In the genomic region with DNA sequence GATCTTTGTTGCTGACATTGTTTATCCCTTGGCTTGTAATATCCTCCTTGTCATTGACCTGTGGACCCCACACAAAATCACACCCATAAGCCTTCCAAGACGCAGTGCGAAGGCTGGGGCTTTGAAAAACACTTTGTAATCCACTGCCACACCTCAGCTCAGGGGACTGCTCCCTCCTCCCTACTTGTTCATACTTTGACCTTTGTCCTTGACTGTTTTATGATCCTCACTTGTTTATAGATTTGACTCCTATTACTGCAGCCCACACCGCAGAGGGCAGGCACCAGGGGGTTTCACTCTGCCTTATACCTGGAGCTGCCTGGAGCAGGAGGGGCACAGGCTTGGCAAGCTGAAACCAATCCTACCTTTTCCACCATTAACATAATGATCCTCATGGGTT, we compare ENCODE assay signal across 23 mouse cellular contexts. TPM values are rescaled to one million over a fixed set of nuclear protein-coding genes. Genes with fewer than 3 reads are reported as not detected.
DNase-seq lines count a peak whose midpoint lies in the region; ATAC-seq and TF ChIP-seq lines count a peak whose summit lies in the region.
"Had no signal": no experiment of that assay in that cellular context is flagged by ENCODE, and none has a peak within 500 bp of the region (broad histone marks: within the 10 kb centered on the region; RNA-seq: fewer than 3 reads in every experiment).

No protein-coding gene starts in this region.

- no peak overlapping the region for H3K4me3 ChIP-seq in limb, embryonic 12.5 days (replicated peaks)
- no peak overlapping the region for H3K4me3 ChIP-seq in limb, embryonic 10.5 days
- H3K4me3 ChIP-seq in kidney, adult 2 months (ENCODE audit: insufficient read depth, low read depth, low read length), result no peak overlapping the region
- no peak overlapping the region for H3K4me3 ChIP-seq in midbrain, embryonic 16.5 days (ENCODE audit: low read depth, low read length)
- H3K4me3 ChIP-seq: embryonic facial prominence, embryonic 12.5 days; erythroblast, embryonic 14.5 days; heart, adult 2 months; liver, embryonic 15.5 days; midbrain, embryonic 10.5 days had no signal

- TF ChIP-seq CTCF in kidney, adult 2 months (conservative IDR thresholded peaks at IDR 0.05; ENCODE audit: insufficient read depth, insufficient read length, low read depth, low read length), result no peak

- no peak for TF ChIP-seq POLR2A in kidney, adult 2 months (IDR thresholded peaks at IDR 0.05; ENCODE audit: low read depth, low read length)

- 20% methylated on average over 3 of the region's 3 CpGs for WGBS in limb, embryonic 12.5 days
- 33% methylated on average over 3 of the region's 3 CpGs for WGBS in limb, embryonic 10.5 days
- WGBS in kidney, adult 2 months, result 31% methylated on average over 3 of the region's 3 CpGs
- WGBS in midbrain, embryonic 16.5 days, result 63% methylated on average over 3 of the region's 3 CpGs

- DNase-seq in limb, embryonic 10.5 days (ENCODE audit: low spot score), result no peak
- DNase-seq in kidney, adult 2 months, result peak; percentile 83
- DNase-seq in kidney, postnatal 10 days, result peak; percentile 26
- peak; percentile 27 for DNase-seq in yolk sac, embryonic 10.5 days (ENCODE audit: low spot score)
- DNase-seq in cerebellum, adult 11-12 months, result no peak
- no peak for DNase-seq in heart, postnatal 10 days
- DNase-seq: B cell, adult 2 months; cerebellum, adult 2 months; gastrocnemius, postnatal 14 days; heart, adult 2 months; right cerebral cortex, postnatal 25 days had no signal

- H3K27me3 ChIP-seq in limb, embryonic 12.5 days, result no peaks in the 10 kb centered on the region; the same call in 1 of the 2 replicates
- H3K27me3 ChIP-seq in limb, embryonic 10.5 days (ENCODE audit: low read depth, poor library complexity, severe bottlenecking), result no peaks in the 10 kb centered on the region
- H3K27me3 ChIP-seq in kidney, adult 2 months (replicated peaks; ENCODE audit: control insufficient read depth, insufficient read depth, low read length), result no peaks in the 10 kb centered on the region
- no peaks in the 10 kb centered on the region for H3K27me3 ChIP-seq in midbrain, embryonic 16.5 days (ENCODE audit: control insufficient read depth, insufficient read depth, low read depth, low read length)
- H3K27me3 ChIP-seq: embryonic facial prominence, embryonic 12.5 days; liver, embryonic 15.5 days had no signal

- no peak overlapping the region for H3K9ac ChIP-seq in limb, embryonic 12.5 days (replicated peaks)
- H3K9ac ChIP-seq in midbrain, embryonic 16.5 days (ENCODE audit: low read depth, low read length), result no peak overlapping the region
- H3K9ac ChIP-seq: embryonic facial prominence, embryonic 12.5 days; hindbrain, embryonic 14.5 days; liver, embryonic 15.5 days had no signal

- no peak overlapping the region for H3K4me2 ChIP-seq in limb, embryonic 12.5 days
- H3K4me2 ChIP-seq in midbrain, embryonic 16.5 days (ENCODE audit: low read length), result no peak overlapping the region
- H3K4me2 ChIP-seq: embryonic facial prominence, embryonic 12.5 days; hindbrain, embryonic 14.5 days; liver, embryonic 15.5 days had no signal

- ATAC-seq in limb, embryonic 12.5 days (ENCODE audit: insufficient number of reproducible peaks, insufficient read depth, low FRiP score, low TSS enrichment, low read depth), result no peak
- no peak for ATAC-seq in midbrain, embryonic 16.5 days
- ATAC-seq: forebrain, embryonic 14.5 days had no signal

- H3K27ac ChIP-seq in limb, embryonic 12.5 days, result 0 out of 2 replicates have a peak overlapping the region, but pooled peaks have one; percentile 23
- H3K27ac ChIP-seq in limb, embryonic 10.5 days, result no peak overlapping the region
- H3K27ac ChIP-seq in kidney, adult 2 months (ENCODE audit: insufficient read depth, low read depth, low read length), result peak overlapping the region; percentile 95
- H3K27ac ChIP-seq in midbrain, embryonic 16.5 days (ENCODE audit: low read length), result no peak overlapping the region
- H3K27ac ChIP-seq: embryonic facial prominence, embryonic 12.5 days; heart, adult 2 months; hindbrain, embryonic 14.5 days; liver, embryonic 15.5 days; macrophage; midbrain, embryonic 10.5 days had no signal

- H3K9me3 ChIP-seq in limb, embryonic 12.5 days, result no peaks in the 10 kb centered on the region
- H3K9me3 ChIP-seq in limb, embryonic 10.5 days (replicated peaks), result no peaks in the 10 kb centered on the region
- H3K9me3 ChIP-seq in midbrain, embryonic 16.5 days (replicated peaks; ENCODE audit: control insufficient read depth, low read length, poor library complexity, severe bottlenecking), result no peaks in the 10 kb centered on the region
- H3K9me3 ChIP-seq: embryonic facial prominence, embryonic 12.5 days; liver, embryonic 15.5 days; midbrain, embryonic 10.5 days had no signal

- no peaks in the 10 kb centered on the region for H3K36me3 ChIP-seq in limb, embryonic 12.5 days
- no peaks in the 10 kb centered on the region for H3K36me3 ChIP-seq in limb, embryonic 10.5 days
- H3K36me3 ChIP-seq in kidney, adult 2 months (ENCODE audit: control insufficient read depth, insufficient read depth, low read length), result no peaks in the 10 kb centered on the region
- H3K36me3 ChIP-seq in midbrain, embryonic 16.5 days (ENCODE audit: control insufficient read depth, insufficient read depth, low read length), result no peaks in the 10 kb centered on the region
- H3K36me3 ChIP-seq: embryonic facial prominence, embryonic 12.5 days; liver, embryonic 15.5 days; midbrain, embryonic 10.5 days had no signal

- intact Hi-C loops in heart, postnatal 10 days (cut with DNase I), result no loop called here

- H3K4me1 ChIP-seq in limb, embryonic 12.5 days (replicated peaks), result peaks cover 14% of the 10 kb centered on the region
- peaks cover 13% of the 10 kb centered on the region for H3K4me1 ChIP-seq in limb, embryonic 10.5 days
- H3K4me1 ChIP-seq in kidney, adult 2 months (ENCODE audit: control insufficient read depth, insufficient read depth, low read length), result peaks cover 46% of the 10 kb centered on the region
- H3K4me1 ChIP-seq in midbrain, embryonic 16.5 days (ENCODE audit: control insufficient read depth, insufficient read depth, low read length), result peaks cover 3% of the 10 kb centered on the region; the same call in 1 of the 2 replicates
- H3K4me1 ChIP-seq: liver, embryonic 15.5 days had no signal

RNA-seq across cellular contexts. Expression of gene Aoc1, which starts 8.0 kb away (rescaled TPM):
- not detected in 2 replicates for polyA plus RNA-seq in limb, embryonic 12.5 days (2016; fragmentation: Nextera tagmentation; extraction: Ambion mirVana)
- polyA plus RNA-seq in limb, embryonic 10.5 days (2016; fragmentation: Nextera tagmentation; extraction: Ambion mirVana), result not detected in 2 replicates
- 7.3 and 7.7 TPM in 2 replicates for polyA plus RNA-seq in kidney, adult 2 months (2012; rRNA removed)
- 0.07 TPM in 1 of 2 replicates, not detected in the other for polyA plus RNA-seq in midbrain, embryonic 16.5 days (2015; fragmentation: Nextera tagmentation; extraction: Ambion mirVana)
- not detected for total RNA-seq in heart, postnatal 10 days (2021)
- total RNA-seq: gastrocnemius, postnatal 14 days; heart, adult 2 months; layer of hippocampus, postnatal 14 days; left cerebral cortex, postnatal 10 days had no signal
- polyA plus RNA-seq: embryonic facial prominence, embryonic 12.5 days; erythroblast, embryonic 14.5 days; forebrain, embryonic 14.5 days; hindbrain, embryonic 14.5 days; liver, embryonic 15.5 days; lung, embryonic 16.5 days; macrophage; midbrain, embryonic 10.5 days had no signal

RNA-seq across cellular contexts. Expression of gene Tmem176b, which starts 23.4 kb away (rescaled TPM):
- 120 and 128 TPM in 2 replicates for polyA plus RNA-seq in limb, embryonic 12.5 days (2016; fragmentation: Nextera tagmentation; extraction: Ambion mirVana)
- 34.0 and 57.7 TPM in 2 replicates for polyA plus RNA-seq in limb, embryonic 10.5 days (2016; fragmentation: Nextera tagmentation; extraction: Ambion mirVana)
- 1,386 and 1,411 TPM in 2 replicates for polyA plus RNA-seq in kidney, adult 2 months (2012; rRNA removed)
- polyA plus RNA-seq in midbrain, embryonic 16.5 days (2015; fragmentation: Nextera tagmentation; extraction: Ambion mirVana), result 113 and 127 TPM in 2 replicates
- total RNA-seq in heart, postnatal 10 days (2021), result 10 to 100 TPM; 72.1 to 81.8 TPM

RNA-seq across cellular contexts. Expression of gene Tmem176a, which starts 24.0 kb away (rescaled TPM):
- polyA plus RNA-seq in limb, embryonic 12.5 days (2016; fragmentation: Nextera tagmentation; extraction: Ambion mirVana), result 37.4 and 38.9 TPM in 2 replicates
- polyA plus RNA-seq in limb, embryonic 10.5 days (2016; fragmentation: Nextera tagmentation; extraction: Ambion mirVana), result 18.0 and 29.0 TPM in 2 replicates
- 509 and 544 TPM in 2 replicates for polyA plus RNA-seq in kidney, adult 2 months (2012; rRNA removed)
- polyA plus RNA-seq in midbrain, embryonic 16.5 days (2015; fragmentation: Nextera tagmentation; extraction: Ambion mirVana), result 17.9 and 19.7 TPM in 2 replicates
- total RNA-seq in heart, postnatal 10 days (2021), result 10 to 100 TPM; 22.4 to 27.5 TPM

Comparison
In these comparisons a context has a peak if more than half of its experiments do, and no peak if none do; other contexts are left out.
1. H3K27ac ChIP-seq: peak in limb, embryonic 12.5 days (single experiment) and kidney, adult 2 months (single experiment); none in limb, embryonic 10.5 days (single experiment) and midbrain, embryonic 16.5 days (single experiment).
2. DNase-seq: peak in kidney, adult 2 months (single experiment), kidney, postnatal 10 days (single experiment) and yolk sac, embryonic 10.5 days (single experiment); none in limb, embryonic 10.5 days (single experiment), cerebellum, adult 11-12 months (single experiment) and heart, postnatal 10 days (0 of 2).
3. RNA of gene Tmem176b, which starts 23.4 kb away (polyA plus RNA-seq): 1,386 to 1,411 TPM in kidney, adult 2 months; 120 to 128 TPM in limb, embryonic 12.5 days, 113 to 127 TPM in midbrain, embryonic 16.5 days and 34.0 to 57.7 TPM in limb, embryonic 10.5 days; every median in the first group is over 10 times any median in the second.
4. RNA of gene Tmem176a, which starts 24.0 kb away (polyA plus RNA-seq): 509 to 544 TPM in kidney, adult 2 months; 37.4 to 38.9 TPM in limb, embryonic 12.5 days, 18.0 to 29.0 TPM in limb, embryonic 10.5 days and 17.9 to 19.7 TPM in midbrain, embryonic 16.5 days; every median in the first group is over 10 times any median in the second.